Mouse (Mus musculus) limb, embryonic 11.5 days (tissue): ENCODE data around the gene Fnip2. TPM values are rescaled to one million over a fixed set of nuclear protein-coding genes. Genes with fewer than 3 reads are reported as not detected.

Experiments used
- ATAC-seq: fragments of 200-750 bp; cut with Nextera tagmentation; 2 replicates; pipeline ENCODE4 v1.8.0; 2017; ENCODE audit warnings: low read depth; ENCODE audit not compliant: insufficient number of reproducible peaks, low FRiP score, low TSS enrichment
- DNase-seq: peaks from one replicate; pipeline ENCODE4 v3.0.0-alpha.2; 2015; ENCODE audit warnings: low spot score
- H3K27ac ChIP-seq: fragments of 300-500 bp; sonication (generic); replicated peaks from 2 replicates; pipeline ENCODE4 v1.5.1; 2014; ENCODE audit warnings: low read depth, mild to moderate bottlenecking, low read length
- H3K27me3 ChIP-seq: fragments of 300-500 bp; sonication (generic); 2 replicates; pipeline ENCODE4 v1.6.1; 2014; ENCODE audit warnings: mild to moderate bottlenecking, low read length, mixed read lengths; ENCODE audit not compliant: control insufficient read depth, insufficient read depth
- H3K36me3 ChIP-seq: fragments of 300-500 bp; sonication (generic); 2 replicates; pipeline ENCODE4 v1.6.1; 2014; ENCODE audit warnings: mild to moderate bottlenecking, low read length, moderate library complexity, mixed read lengths; ENCODE audit not compliant: control insufficient read depth, insufficient read depth
- H3K4me1 ChIP-seq: fragments of 300-500 bp; sonication (generic); 2 replicates; pipeline ENCODE4 v1.6.1; 2014; ENCODE audit warnings: low read length, mixed read lengths; ENCODE audit not compliant: control insufficient read depth, insufficient read depth
- H3K4me2 ChIP-seq: fragments of 300-500 bp; sonication (generic); 2 replicates; pipeline ENCODE4 v1.6.1; 2014; ENCODE audit warnings: low read depth, mild to moderate bottlenecking, moderate library complexity; ENCODE audit not compliant: severe bottlenecking
- H3K4me3 ChIP-seq: fragments of 300-500 bp; sonication (generic); 2 replicates; pipeline ENCODE4 v1.5.1; 2014; ENCODE audit warnings: low read depth, low read length
- H3K9ac ChIP-seq: fragments of 300-500 bp; sonication (generic); 2 replicates; pipeline ENCODE4 v1.6.1; 2014; ENCODE audit warnings: mild to moderate bottlenecking, low read length
- H3K9me3 ChIP-seq: fragments of 300-500 bp; sonication (generic); 2 replicates; pipeline ENCODE4 v1.6.1; 2016; ENCODE audit warnings: low read length; ENCODE audit not compliant: control insufficient read depth
- WGBS: fragments of 180-500 bp; shearing (Covaris S2); extraction: QIAGEN DNeasy Blood & Tissue Kit; methylation state at CpG from one replicate; pipeline ENCODE4 v1.1.7; 2014; 5-methylcytosine and 5-hydroxymethylcytosine counted together
- polyA plus RNA-seq: library from polyadenylated mRNA; unstranded; fragments of >200 nt; fragmentation: Nextera tagmentation; extraction: Ambion mirVana; gene quantifications from 2 replicates; pipeline ENCODE4 v1.2.1, GENCODE M21; 2014

Gene Fnip2
- polyA plus RNA-seq, 1 experiment from 2014 or later, result 5.1 TPM

- no peaks in the 10 kb centered on the region for H3K27me3 ChIP-seq
- H3K9me3 ChIP-seq, result no peaks in the 10 kb centered on the region
- 96% methylated on average over 6 of the region's 6 CpGs for WGBS
- H3K9ac ChIP-seq, result no peak overlapping the region
- no peaks in the 10 kb centered on the region for H3K4me1 ChIP-seq
- DNase-seq (no peak), ATAC-seq (no peak)
- no peak overlapping the region for H3K4me3 ChIP-seq
- no peaks in the 10 kb centered on the region for H3K36me3 ChIP-seq
- no peak overlapping the region for H3K27ac ChIP-seq
- H3K4me2 ChIP-seq, result no peak overlapping the region
Observed at GRCm38 (mm10) chr3:79560555-79560954, 7.0 kb downstream of the Fnip2 start.

- no peak overlapping the region for H3K27ac ChIP-seq
- H3K4me3 ChIP-seq, result no peak overlapping the region
- ATAC-seq (no peak), DNase-seq (no peak)
- H3K27me3 ChIP-seq, result no peaks in the 10 kb centered on the region
- 78% methylated on average over 5 of the region's 5 CpGs for WGBS
- no peaks in the 10 kb centered on the region for H3K9me3 ChIP-seq
- H3K9ac ChIP-seq, result no peak overlapping the region
- H3K4me2 ChIP-seq, result no peak overlapping the region
- H3K36me3 ChIP-seq, result no peaks in the 10 kb centered on the region
- H3K4me1 ChIP-seq, result no peaks in the 10 kb centered on the region
Observed at GRCm38 (mm10) chr3:79559773-79560045, 7.9 kb downstream of the Fnip2 start.

- Histone ChIP-seq H3K9ac (no peak overlapping the region), H3K27ac (no peak overlapping the region), H3K4me1 (no peaks in the 10 kb centered on the region), H3K9me3 (no peaks in the 10 kb centered on the region), H3K4me3 (no peak overlapping the region), H3K36me3 (no peaks in the 10 kb centered on the region), H3K27me3 (no peaks in the 10 kb centered on the region), H3K4me2 (no peak overlapping the region)
- DNase-seq, result no peak
- ATAC-seq, result no peak
- 91% methylated on average over 9 of the region's 9 CpGs for WGBS
Observed at GRCm38 (mm10) chr3:79559021-79559772, 8.4 kb downstream of the Fnip2 start.

- Histone ChIP-seq H3K36me3 (no peaks in the 10 kb centered on the region), H3K27me3 (no peaks in the 10 kb centered on the region), H3K4me1 (no peaks in the 10 kb centered on the region), H3K4me2 (no peak overlapping the region), H3K4me3 (no peak overlapping the region), H3K27ac (no peak overlapping the region), H3K9ac (no peak overlapping the region), H3K9me3 (no peaks in the 10 kb centered on the region)
- WGBS, result 93% methylated on average over 6 of the region's 6 CpGs
- ATAC-seq, result no peak
- DNase-seq, result no peak
Observed at GRCm38 (mm10) chr3:79555061-79555460, 12.5 kb downstream of the Fnip2 start.

- Histone ChIP-seq H3K36me3 (no peaks in the 10 kb centered on the region), H3K27ac (no peak overlapping the region), H3K27me3 (no peaks in the 10 kb centered on the region), H3K9ac (no peak overlapping the region), H3K9me3 (no peaks in the 10 kb centered on the region), H3K4me2 (no peak overlapping the region), H3K4me1 (no peaks in the 10 kb centered on the region), H3K4me3 (no peak overlapping the region)
- 93% methylated on average over 3 of the region's 3 CpGs for WGBS
- DNase-seq, result no peak
- ATAC-seq, result no peak
Observed at GRCm38 (mm10) chr3:79553779-79554178, 13.8 kb downstream of the Fnip2 start.

- no peaks in the 10 kb centered on the region for H3K36me3 ChIP-seq
- no peak for ATAC-seq
- no peak overlapping the region for H3K9ac ChIP-seq
- H3K4me1 ChIP-seq, result no peaks in the 10 kb centered on the region
- H3K27me3 ChIP-seq, result no peaks in the 10 kb centered on the region
- DNase-seq, result no peak
- H3K27ac ChIP-seq, result no peak overlapping the region
- 85% methylated on average over 10 of the region's 10 CpGs for WGBS
- H3K4me2 ChIP-seq, result no peak overlapping the region
- no peak overlapping the region for H3K4me3 ChIP-seq
- no peaks in the 10 kb centered on the region for H3K9me3 ChIP-seq
Observed at GRCm38 (mm10) chr3:79551826-79552552, 15.6 kb downstream of the Fnip2 start.

- Histone ChIP-seq H3K27ac (no peak overlapping the region), H3K9me3 (no peaks in the 10 kb centered on the region)
Observed at GRCm38 (mm10) chr3:79549751-79550393, 17.7 kb downstream of the Fnip2 start.

GRCm38 (mm10) chr3:79548681-79549437 lies 18.7 kb downstream of the Fnip2 start:
- no peaks in the 10 kb centered on the region for H3K4me1 ChIP-seq
- WGBS, result 86% methylated on average over 17 of the region's 17 CpGs
- no peak overlapping the region for H3K27ac ChIP-seq
- no peak for ATAC-seq
- H3K27me3 ChIP-seq, result no peaks in the 10 kb centered on the region
- H3K9ac ChIP-seq, result no peak overlapping the region
- H3K9me3 ChIP-seq, result no peaks in the 10 kb centered on the region
- DNase-seq, result no peak
- H3K4me2 ChIP-seq, result no peak overlapping the region
- H3K4me3 ChIP-seq, result no peak overlapping the region
- H3K36me3 ChIP-seq, result no peaks in the 10 kb centered on the region

More at GRCm38 (mm10) chr3:79549751-79550393, 17.7 kb downstream of the Fnip2 start:
- no peaks in the 10 kb centered on the region for H3K27me3 ChIP-seq
- H3K4me3 ChIP-seq, result no peak overlapping the region
- no peak for ATAC-seq
- no peaks in the 10 kb centered on the region for H3K36me3 ChIP-seq
- no peak overlapping the region for H3K9ac ChIP-seq
- no peak for DNase-seq
- 95% methylated on average over 8 of the region's 8 CpGs for WGBS
- no peak overlapping the region for H3K4me2 ChIP-seq
- H3K4me1 ChIP-seq, result no peaks in the 10 kb centered on the region
